In genomic region chr10:3434848-3435474, GRCm38 (mm10) we compare ENCODE assay signal across 17 mouse cellular contexts.
A peak's percentile ranks its signal among the peaks of the same experiment; 100 is the strongest.
DNase-seq lines count a peak whose midpoint lies in the region; ATAC-seq lines count a peak whose summit lies in the region.
"Had no signal": no experiment of that assay in that cellular context is flagged by ENCODE, and none has a peak within 500 bp of the region (broad histone marks: within the 10 kb centered on the region; RNA-seq: fewer than 3 reads in every experiment).

No protein-coding gene starts in this region.

- no peak overlapping the region for H3K4me3 ChIP-seq in midbrain, embryonic 13.5 days (replicated peaks)
- no peak overlapping the region for H3K4me3 ChIP-seq in midbrain, embryonic 14.5 days (replicated peaks; ENCODE audit: low read depth, low read length)
- H3K4me3 ChIP-seq in hindbrain, embryonic 12.5 days, result no peak overlapping the region
- H3K4me3 ChIP-seq in neural tube, embryonic 13.5 days, result no peak overlapping the region
- H3K4me3 ChIP-seq: embryonic facial prominence, embryonic 13.5 days; intestine, embryonic 15.5 days; layer of hippocampus, adult 2 months had no signal

- H3K4me1 ChIP-seq in midbrain, embryonic 13.5 days (replicated peaks), result no peaks in the 10 kb centered on the region
- H3K4me1 ChIP-seq in midbrain, embryonic 14.5 days (ENCODE audit: control insufficient read depth, insufficient read depth, low read length), result no peaks in the 10 kb centered on the region
- no peaks in the 10 kb centered on the region for H3K4me1 ChIP-seq in hindbrain, embryonic 12.5 days
- no peaks in the 10 kb centered on the region for H3K4me1 ChIP-seq in neural tube, embryonic 13.5 days (replicated peaks)
- H3K4me1 ChIP-seq: embryonic facial prominence, embryonic 13.5 days; intestine, embryonic 15.5 days had no signal

- peak; percentile 22 to 27 for DNase-seq in adrenal gland, postnatal 36 days
- no peak for DNase-seq in adrenal gland, postnatal 4 days (ENCODE audit: low spot score in 2 of 2)
- DNase-seq in midbrain, embryonic 14.5 days, result no peak
- DNase-seq in kidney, postnatal 10 days, result no peak
- DNase-seq: cerebellum, adult 18-20 months; left cerebral cortex, postnatal 4 days; lung, adult 18-20 months; thymus, adult 18-20 months had no signal

- H3K36me3 ChIP-seq in midbrain, embryonic 13.5 days, result no peaks in the 10 kb centered on the region
- no peaks in the 10 kb centered on the region for H3K36me3 ChIP-seq in midbrain, embryonic 14.5 days (ENCODE audit: control insufficient read depth, insufficient read depth, low read length)
- no peaks in the 10 kb centered on the region for H3K36me3 ChIP-seq in hindbrain, embryonic 12.5 days
- no peaks in the 10 kb centered on the region for H3K36me3 ChIP-seq in neural tube, embryonic 13.5 days
- H3K36me3 ChIP-seq: embryonic facial prominence, embryonic 13.5 days; intestine, embryonic 15.5 days had no signal

- no peaks in the 10 kb centered on the region for H3K27me3 ChIP-seq in midbrain, embryonic 13.5 days
- H3K27me3 ChIP-seq in midbrain, embryonic 14.5 days (ENCODE audit: control insufficient read depth, insufficient read depth, low read length), result no peaks in the 10 kb centered on the region
- no peaks in the 10 kb centered on the region for H3K27me3 ChIP-seq in hindbrain, embryonic 12.5 days
- no peaks in the 10 kb centered on the region for H3K27me3 ChIP-seq in neural tube, embryonic 13.5 days
- H3K27me3 ChIP-seq: embryonic facial prominence, embryonic 13.5 days; intestine, embryonic 15.5 days had no signal

- 87% methylated on average over 8 of the region's 8 CpGs for WGBS in midbrain, embryonic 13.5 days
- 84% methylated on average over 8 of the region's 8 CpGs for WGBS in midbrain, embryonic 14.5 days
- WGBS in hindbrain, embryonic 12.5 days, result 77% methylated on average over 8 of the region's 8 CpGs
- WGBS in neural tube, embryonic 13.5 days, result 80% methylated on average over 8 of the region's 8 CpGs

- 0 out of 2 replicates have a peak, but pooled peaks have one; percentile 55 for ATAC-seq in midbrain, embryonic 13.5 days
- no peak for ATAC-seq in midbrain, embryonic 14.5 days (ENCODE audit: low FRiP score, low TSS enrichment)
- ATAC-seq in hindbrain, embryonic 12.5 days (ENCODE audit: low FRiP score), result peak; percentile 48; the same call in 1 of the 2 replicates
- peak; percentile 72 for ATAC-seq in neural tube, embryonic 13.5 days (ENCODE audit: low read depth)
- ATAC-seq in cerebellum, adult (ENCODE audit: insufficient number of reproducible peaks, low FRiP score, low TSS enrichment), result no peak
- ATAC-seq: intestine, embryonic 15.5 days had no signal

- no peak overlapping the region for H3K9ac ChIP-seq in midbrain, embryonic 13.5 days (replicated peaks)
- H3K9ac ChIP-seq in midbrain, embryonic 14.5 days (replicated peaks; ENCODE audit: low read length), result no peak overlapping the region
- no peak overlapping the region for H3K9ac ChIP-seq in hindbrain, embryonic 12.5 days
- no peak overlapping the region for H3K9ac ChIP-seq in neural tube, embryonic 13.5 days
- H3K9ac ChIP-seq: embryonic facial prominence, embryonic 13.5 days; intestine, embryonic 15.5 days had no signal

- H3K27ac ChIP-seq in midbrain, embryonic 13.5 days, result no peak overlapping the region
- no peak overlapping the region for H3K27ac ChIP-seq in midbrain, embryonic 14.5 days (replicated peaks; ENCODE audit: low read depth, low read length)
- H3K27ac ChIP-seq in hindbrain, embryonic 12.5 days, result no peak overlapping the region
- no peak overlapping the region for H3K27ac ChIP-seq in neural tube, embryonic 13.5 days (replicated peaks)
- H3K27ac ChIP-seq: embryonic facial prominence, embryonic 13.5 days; intestine, embryonic 15.5 days; layer of hippocampus, adult 2 months; macrophage had no signal

- H3K4me2 ChIP-seq in midbrain, embryonic 13.5 days (replicated peaks), result no peak overlapping the region
- H3K4me2 ChIP-seq in midbrain, embryonic 14.5 days (ENCODE audit: low read length), result no peak overlapping the region
- no peak overlapping the region for H3K4me2 ChIP-seq in hindbrain, embryonic 12.5 days (replicated peaks)
- H3K4me2 ChIP-seq in neural tube, embryonic 13.5 days, result no peak overlapping the region
- H3K4me2 ChIP-seq: embryonic facial prominence, embryonic 13.5 days; heart, embryonic 11.5 days; intestine, embryonic 15.5 days had no signal

- no peaks in the 10 kb centered on the region; the same call in 1 of the 2 replicates for H3K9me3 ChIP-seq in midbrain, embryonic 13.5 days
- H3K9me3 ChIP-seq in midbrain, embryonic 14.5 days (ENCODE audit: control insufficient read depth, low read length), result no peaks in the 10 kb centered on the region
- H3K9me3 ChIP-seq in hindbrain, embryonic 12.5 days (replicated peaks), result 0 out of 2 replicates have a peak, but pooled peaks cover 5% of the 10 kb centered on the region
- H3K9me3 ChIP-seq in neural tube, embryonic 13.5 days, result no peaks in the 10 kb centered on the region
- H3K9me3 ChIP-seq: intestine, embryonic 15.5 days had no signal

Comparison
In these comparisons a context has a peak if more than half of its experiments do, and no peak if none do; other contexts are left out.
1. DNase-seq: peak in adrenal gland, postnatal 36 days (2 of 2); none in adrenal gland, postnatal 4 days (0 of 2), midbrain, embryonic 14.5 days (single experiment) and kidney, postnatal 10 days (single experiment).
2. ATAC-seq: peak in midbrain, embryonic 13.5 days (single experiment), hindbrain, embryonic 12.5 days (single experiment) and neural tube, embryonic 13.5 days (single experiment); none in midbrain, embryonic 14.5 days (single experiment) and cerebellum, adult (single experiment).